Mouse (Mus musculus) ovary, adult 18-20 months (tissue): ENCODE data around the gene Cdc45.

Experiments
- DNase-seq: peaks from one replicate; pipeline ENCODE4 v3.0.0; 2022; ENCODE audit warnings: low spot score, mixed read lengths

Cdc45 gene

GRCm38 (mm10) chr16:18730640-18731039, 81.1 kb downstream of the Cdc45 start:
- DNase-seq = no peak
